Mouse (Mus musculus): ENCODE measurements at regions not wholly inside any gene's neighbourhood (a gene's known extent, or its start where the extent isn't known, plus 50 kb on each side); places are given as distances from the start of the nearest gene placed in this dataset.

- TF ChIP-seq POLR2A (IDR thresholded peaks at IDR 0.05; ENCODE audit: control insufficient read depth, low read depth, low read length) (no peak), CTCF (IDR thresholded peaks at IDR 0.05; ENCODE audit: control insufficient read depth, insufficient read depth, insufficient replicate concordance, low read depth, low read length) (peak; percentile 24; the same call in 1 of the 2 replicates)
Observed at GRCm38 (mm10) chr17:64522213-64522612, 78.3 kb upstream of the Man2a1 start.

All from testis, adult 2 months (tissue).